Mouse (Mus musculus) hindbrain, embryonic 10.5 days (tissue): ENCODE measurements at regions not wholly inside any gene's neighbourhood (a gene's known extent, or its start where the extent isn't known, plus 50 kb on each side); places are given as distances from the start of the nearest gene placed in this dataset.

Experiments used
- DNase-seq: peaks from one replicate; pipeline ENCODE4 v3.0.0-alpha.2; 2017; ENCODE audit warnings: low spot score
- H3K27ac ChIP-seq: fragments of 300-500 bp; sonication (generic); 2 replicates; pipeline ENCODE4 v1.5.1; 2016; ENCODE audit warnings: mild to moderate bottlenecking, moderate library complexity
- H3K27me3 ChIP-seq: fragments of 300-500 bp; sonication (generic); 2 replicates; pipeline ENCODE4 v1.6.1; 2016; ENCODE audit warnings: mild to moderate bottlenecking; ENCODE audit not compliant: poor library complexity, insufficient read depth, severe bottlenecking
- H3K36me3 ChIP-seq: fragments of 300-500 bp; sonication (generic); 2 replicates; pipeline ENCODE4 v1.6.1; 2016; ENCODE audit warnings: mild to moderate bottlenecking, moderate library complexity
- H3K4me1 ChIP-seq: fragments of 300-500 bp; sonication (generic); replicated peaks from 2 replicates; pipeline ENCODE4 v1.6.1; 2016; ENCODE audit warnings: mild to moderate bottlenecking
- H3K4me3 ChIP-seq: fragments of 300-500 bp; sonication (generic); 2 replicates; pipeline ENCODE4 v1.5.1; 2016; ENCODE audit warnings: mild to moderate bottlenecking, moderate library complexity
- H3K9me3 ChIP-seq: fragments of 300-500 bp; sonication (generic); 2 replicates; pipeline ENCODE4 v1.6.1; 2016; ENCODE audit warnings: mild to moderate bottlenecking, moderate library complexity
- WGBS: fragments of 180-500 bp; shearing (Covaris S2); methylation state at CpG from one replicate; pipeline ENCODE4 v1.1.7; 2016; 5-methylcytosine and 5-hydroxymethylcytosine counted together

DNA sequence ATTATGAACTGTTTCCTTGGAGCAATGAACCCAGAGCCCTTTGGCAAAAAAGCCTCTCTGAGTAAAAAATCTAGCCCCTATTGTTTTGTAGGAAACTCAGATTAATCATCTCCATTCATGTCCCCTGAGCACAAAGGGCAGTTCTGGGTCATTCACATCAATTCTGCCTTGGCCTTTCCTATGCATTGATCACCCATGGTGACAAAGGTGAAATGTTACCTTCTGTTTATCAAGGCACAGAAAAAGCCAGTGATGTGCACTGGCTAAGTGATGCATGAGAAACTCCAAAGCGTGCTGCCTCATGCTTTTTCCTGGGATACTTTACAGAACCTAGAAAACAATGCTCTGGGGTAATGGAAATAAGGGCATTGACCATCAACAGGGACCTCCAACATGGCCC, 668.4 kb upstream of the Nr3c2 start:
- H3K9me3 ChIP-seq = no peaks in the 10 kb centered on the region
- no peak overlapping the region for H3K27ac ChIP-seq
- H3K4me3 ChIP-seq = no peak overlapping the region
- H3K4me1 ChIP-seq = peaks cover 11% of the 10 kb centered on the region; the same call in 1 of the 2 replicates
- 20% methylated on average over 1 of the region's 1 CpGs for WGBS
- H3K36me3 ChIP-seq = no peaks in the 10 kb centered on the region
- DNase-seq = peak; percentile 28
- no peaks in the 10 kb centered on the region for H3K27me3 ChIP-seq

DNA sequence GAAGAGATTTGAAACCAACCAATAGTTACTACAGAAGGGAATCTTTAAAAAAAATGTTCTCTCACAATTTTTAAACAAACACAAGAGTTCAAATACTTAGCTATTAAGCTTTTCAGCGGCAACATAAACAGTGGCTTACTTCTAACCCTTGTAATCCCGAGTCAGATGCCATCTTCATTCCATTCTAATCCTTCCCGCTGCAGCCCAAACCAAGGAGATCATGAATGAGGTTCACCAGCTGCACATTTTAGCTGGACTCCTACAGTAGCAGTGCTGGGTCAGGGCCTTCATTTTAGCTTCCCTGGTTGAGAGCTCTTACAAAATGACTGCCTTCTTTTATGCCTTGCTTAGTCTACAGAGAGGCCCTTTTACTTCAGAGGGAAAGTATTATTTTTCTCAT, 650.0 kb upstream of the Nr3c2 start:
- Histone ChIP-seq H3K4me1 (no peaks in the 10 kb centered on the region), H3K27ac (no peak overlapping the region), H3K4me3 (no peak overlapping the region), H3K9me3 (no peaks in the 10 kb centered on the region), H3K27me3 (no peaks in the 10 kb centered on the region), H3K36me3 (no peaks in the 10 kb centered on the region)
- 87% methylated on average over 3 of the region's 3 CpGs for WGBS
- DNase-seq = no peak

DNA sequence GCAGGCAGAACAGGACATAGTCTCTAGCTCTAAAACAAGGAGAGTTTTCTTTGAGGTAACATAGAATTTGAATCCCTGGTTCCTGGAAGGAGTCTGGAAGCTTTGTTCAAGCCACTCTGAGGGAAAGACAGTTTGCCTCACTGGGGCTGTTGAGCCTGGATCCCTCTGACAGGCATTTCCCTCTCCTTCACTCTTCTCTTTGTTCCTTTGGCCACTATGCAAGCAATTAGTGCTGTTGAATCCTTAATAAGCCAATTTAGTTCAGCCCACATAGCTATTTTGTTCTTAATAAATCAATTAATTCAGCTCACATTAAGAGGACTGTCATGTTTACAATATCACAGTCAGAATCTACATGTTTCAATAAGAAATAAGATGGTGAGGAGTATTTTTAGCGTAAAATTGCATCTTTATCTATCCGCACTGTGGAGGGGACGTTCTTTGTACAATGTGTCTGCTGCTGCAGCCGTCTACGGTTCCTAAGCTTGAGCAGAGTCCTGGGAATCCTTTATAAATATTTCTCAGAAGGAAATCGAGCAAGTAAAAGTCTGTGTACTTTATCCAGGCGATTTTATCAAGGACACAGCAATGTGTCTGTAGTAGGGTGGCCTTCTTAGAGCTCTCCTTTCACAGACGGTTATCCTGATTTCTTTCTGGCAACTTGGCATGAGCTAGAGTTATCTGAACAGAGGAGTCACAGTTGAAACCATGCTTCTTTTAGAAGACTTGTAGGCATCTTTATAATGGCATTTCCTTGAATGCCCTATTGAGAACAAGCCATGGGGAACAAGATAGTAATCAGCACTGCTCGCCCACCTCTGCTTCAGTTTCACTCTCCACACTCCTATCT, 646.9 kb upstream of the Nr3c2 start:
- no peak for DNase-seq
- Histone ChIP-seq H3K4me3 (no peak overlapping the region), H3K36me3 (no peaks in the 10 kb centered on the region), H3K27me3 (no peaks in the 10 kb centered on the region), H3K27ac (no peak overlapping the region), H3K4me1 (no peaks in the 10 kb centered on the region), H3K9me3 (no peaks in the 10 kb centered on the region)
- WGBS = 71% methylated on average over 9 of the region's 9 CpGs
